Mouse (Mus musculus): ENCODE measurements around the gene Ank2.
A peak's percentile ranks its signal among the peaks of the same experiment; 100 is the strongest.

- peak; percentile 87 for TF ChIP-seq CTCF (IDR thresholded peaks at IDR 0.05)
- TF ChIP-seq EP300 (IDR thresholded peaks at IDR 0.05) = no peak
These were observed 176.3 kb downstream of the Ank2 start for GRCm38 (mm10) chr3:127322870-127323269.

All from lung, postnatal 0 days (tissue).